Mouse (Mus musculus): Measurements from ENCODE around the gene Rasgrf1. TPM values are rescaled to one million over a fixed set of nuclear protein-coding genes. Genes with fewer than 3 reads are reported as not detected.
"Not testable (repeated sequence)": the region's sequence is repeated elsewhere in the genome, so short reads cannot be mapped to it uniquely, and the experiment has no call there.

The Rasgrf1 gene
- polyA plus RNA-seq, 1 experiment, result 173 TPM

GRCm38 (mm10) chr9:90033922-90034321, 124.2 kb downstream of the Rasgrf1 start:
- no peak for DNase-seq (ENCODE audit: extremely low spot score in 1 of 2, low spot score in 1 of 2)

GRCm38 (mm10) chr9:90035168-90035567, 125.5 kb downstream of the Rasgrf1 start:
- no peak for DNase-seq (ENCODE audit: extremely low spot score in 1 of 2, low spot score in 1 of 2)

- no peak for DNase-seq (ENCODE audit: extremely low spot score in 1 of 2, low spot score in 1 of 2)
These were observed 126.1 kb downstream of the Rasgrf1 start for GRCm38 (mm10) chr9:90035794-90036193.

- no peak for DNase-seq (ENCODE audit: extremely low spot score in 1 of 2, low spot score in 1 of 2)
These were observed 126.6 kb downstream of the Rasgrf1 start for GRCm38 (mm10) chr9:90036313-90036712.

GRCm38 (mm10) chr9:90038535-90038934, 128.8 kb downstream of the Rasgrf1 start:
- DNase-seq (ENCODE audit: extremely low spot score in 1 of 2, low spot score in 1 of 2), result no peak

- DNase-seq (ENCODE audit: extremely low spot score in 1 of 2, low spot score in 1 of 2), result no peak
These were observed 131.2 kb downstream of the Rasgrf1 start for GRCm38 (mm10) chr9:90040916-90041315.

- DNase-seq (ENCODE audit: extremely low spot score in 1 of 2, low spot score in 1 of 2), result no peak
These were observed 131.8 kb downstream of the Rasgrf1 start for GRCm38 (mm10) chr9:90041556-90041955.

GRCm38 (mm10) chr9:90042906-90043305, 133.2 kb downstream of the Rasgrf1 start:
- not testable (repeated sequence) for DNase-seq (ENCODE audit: extremely low spot score in 1 of 2, low spot score in 1 of 2)

- DNase-seq (ENCODE audit: extremely low spot score in 1 of 2, low spot score in 1 of 2), result no peak
These were observed 135.5 kb downstream of the Rasgrf1 start for GRCm38 (mm10) chr9:90045191-90045590.

- DNase-seq (ENCODE audit: extremely low spot score in 1 of 2, low spot score in 1 of 2), result no peak
These were observed 138.4 kb downstream of the Rasgrf1 start for GRCm38 (mm10) chr9:90047937-90048627.

- DNase-seq (ENCODE audit: extremely low spot score in 1 of 2, low spot score in 1 of 2), result no peak
These were observed 144.1 kb downstream of the Rasgrf1 start, which contains the start of gene Ctsh for GRCm38 (mm10) chr9:90053852-90054251. TSS of gene Ctsh (plus strand) at chr9:90054152.

GRCm38 (mm10) chr9:90054371-90055145, 144.8 kb downstream of the Rasgrf1 start:
- DNase-seq (ENCODE audit: extremely low spot score in 1 of 2, low spot score in 1 of 2), result no peak

GRCm38 (mm10) chr9:90055409-90055808, 145.7 kb downstream of the Rasgrf1 start:
- DNase-seq (ENCODE audit: extremely low spot score in 1 of 2, low spot score in 1 of 2), result no peak

- no peak for DNase-seq (ENCODE audit: extremely low spot score in 1 of 2, low spot score in 1 of 2)
These were observed 146.2 kb downstream of the Rasgrf1 start for GRCm38 (mm10) chr9:90055911-90056310.

GRCm38 (mm10) chr9:90056716-90057115, 147.0 kb downstream of the Rasgrf1 start:
- no peak for DNase-seq (ENCODE audit: extremely low spot score in 1 of 2, low spot score in 1 of 2)

- no peak for DNase-seq (ENCODE audit: extremely low spot score in 1 of 2, low spot score in 1 of 2)
These were observed 150.3 kb downstream of the Rasgrf1 start for GRCm38 (mm10) chr9:90059828-90060573.

- no peak for DNase-seq (ENCODE audit: extremely low spot score in 1 of 2, low spot score in 1 of 2)
These were observed 150.8 kb downstream of the Rasgrf1 start for GRCm38 (mm10) chr9:90060574-90060875.

GRCm38 (mm10) chr9:90060932-90061331, 151.2 kb downstream of the Rasgrf1 start:
- not testable (repeated sequence) for DNase-seq (ENCODE audit: extremely low spot score in 1 of 2, low spot score in 1 of 2)

- no peak for DNase-seq (ENCODE audit: extremely low spot score in 1 of 2, low spot score in 1 of 2)
These were observed 157.6 kb downstream of the Rasgrf1 start for GRCm38 (mm10) chr9:90067341-90067740.

GRCm38 (mm10) chr9:90068786-90069185, 159.1 kb downstream of the Rasgrf1 start:
- no peak for DNase-seq (ENCODE audit: extremely low spot score in 1 of 2, low spot score in 1 of 2)

GRCm38 (mm10) chr9:90069485-90069884, 159.8 kb downstream of the Rasgrf1 start:
- no peak for DNase-seq (ENCODE audit: extremely low spot score in 1 of 2, low spot score in 1 of 2)

All from frontal cortex, adult 2 months (tissue).